Mouse (Mus musculus) C2C12 (cell line): Measurements from ENCODE around the gene Ankrd24. TPM values are rescaled to one million over a fixed set of nuclear protein-coding genes. Genes with fewer than 3 reads are reported as not detected.

Experiments
- H3K27me3 ChIP-seq: one replicate; pipeline ENCODE4 v1.6.1; 2011; ENCODE audit not compliant: control insufficient read depth, insufficient read depth, insufficient read length
- H3K36me3 ChIP-seq: one replicate; pipeline ENCODE4 v1.6.1; 2011; ENCODE audit not compliant: control insufficient read depth, insufficient read depth
- H3K4me3 ChIP-seq: one replicate; pipeline ENCODE4 v1.5.1; 2011; ENCODE audit warnings: mild to moderate bottlenecking, control low read depth; ENCODE audit not compliant: poor library complexity, insufficient read depth, severe bottlenecking
- H3K79me2 ChIP-seq: one replicate; pipeline ENCODE4 v1.6.1; 2011; ENCODE audit not compliant: control insufficient read depth, insufficient read depth
- H3K79me3 ChIP-seq: one replicate; pipeline ENCODE4 v1.6.1; 2011; ENCODE audit warnings: low read depth, control low read depth
- H3ac ChIP-seq: one replicate; pipeline ENCODE3; 2011; ENCODE audit warnings: low read depth; ENCODE audit not compliant: control insufficient read depth, insufficient read length
- CEBPB ChIP-seq: IDR thresholded peaks from one replicate; pipeline ENCODE4 v1.6.1; 2011; ENCODE audit warnings: low read depth, mild to moderate bottlenecking, control low read depth, moderate library complexity
- CTCF ChIP-seq: IDR thresholded peaks from one replicate; pipeline ENCODE4 v1.5.1; 2011; ENCODE audit not compliant: control insufficient read depth, insufficient read depth, insufficient read length
- FOSL1 ChIP-seq: IDR thresholded peaks from one replicate; pipeline ENCODE4 v1.8.0; 2011; ENCODE audit warnings: mild to moderate bottlenecking, low read length; ENCODE audit not compliant: poor library complexity, insufficient read depth, severe bottlenecking
- MAX ChIP-seq: IDR thresholded peaks from one replicate; pipeline ENCODE4 v1.6.1; 2011; ENCODE audit warnings: mild to moderate bottlenecking, control low read depth
- MYOD1 ChIP-seq: IDR thresholded peaks from one replicate; pipeline ENCODE4 v1.6.1; 2011; ENCODE audit warnings: low read depth; ENCODE audit not compliant: control insufficient read depth, insufficient read length
- MYOG ChIP-seq: IDR thresholded peaks from one replicate; pipeline ENCODE4 v1.6.1; 2011; ENCODE audit not compliant: control insufficient read depth, insufficient read length; ENCODE audit errors: extremely low read depth
- USF1 ChIP-seq: IDR thresholded peaks from one replicate; pipeline ENCODE4 v1.6.1; 2011; ENCODE audit warnings: low read depth, mild to moderate bottlenecking, control low read depth, moderate library complexity
- polyA plus RNA-seq: library from polyadenylated mRNA; unstranded; fragments of >200 nt; fragmentation: generic; extraction: Trizol; gene quantifications from one replicate; pipeline ENCODE4 v1.2.1, GENCODE M21; 2012; ENCODE audit warnings: missing spikeins

Ankrd24 gene
- polyA plus RNA-seq, 1 experiment, result 8.5 TPM

GRCm38 (mm10) chr10:81626101-81626993 lies 2.0 kb upstream of the Ankrd24 start:
- H3K79me2 ChIP-seq, result peaks cover 9% of the 10 kb centered on the region
- no peak overlapping the region for H3ac ChIP-seq
- peak overlapping the region; percentile 65 for H3K4me3 ChIP-seq
- no peaks in the 10 kb centered on the region for H3K79me3 ChIP-seq
- H3K27me3 ChIP-seq, result no peaks in the 10 kb centered on the region
- TF ChIP-seq USF1 (peak; percentile 90), MAX (no peak), FOSL1 (no peak), MYOD1 (no peak), CEBPB (no peak), CTCF (no peak)
- peaks cover 10% of the 10 kb centered on the region for H3K36me3 ChIP-seq

DNA sequence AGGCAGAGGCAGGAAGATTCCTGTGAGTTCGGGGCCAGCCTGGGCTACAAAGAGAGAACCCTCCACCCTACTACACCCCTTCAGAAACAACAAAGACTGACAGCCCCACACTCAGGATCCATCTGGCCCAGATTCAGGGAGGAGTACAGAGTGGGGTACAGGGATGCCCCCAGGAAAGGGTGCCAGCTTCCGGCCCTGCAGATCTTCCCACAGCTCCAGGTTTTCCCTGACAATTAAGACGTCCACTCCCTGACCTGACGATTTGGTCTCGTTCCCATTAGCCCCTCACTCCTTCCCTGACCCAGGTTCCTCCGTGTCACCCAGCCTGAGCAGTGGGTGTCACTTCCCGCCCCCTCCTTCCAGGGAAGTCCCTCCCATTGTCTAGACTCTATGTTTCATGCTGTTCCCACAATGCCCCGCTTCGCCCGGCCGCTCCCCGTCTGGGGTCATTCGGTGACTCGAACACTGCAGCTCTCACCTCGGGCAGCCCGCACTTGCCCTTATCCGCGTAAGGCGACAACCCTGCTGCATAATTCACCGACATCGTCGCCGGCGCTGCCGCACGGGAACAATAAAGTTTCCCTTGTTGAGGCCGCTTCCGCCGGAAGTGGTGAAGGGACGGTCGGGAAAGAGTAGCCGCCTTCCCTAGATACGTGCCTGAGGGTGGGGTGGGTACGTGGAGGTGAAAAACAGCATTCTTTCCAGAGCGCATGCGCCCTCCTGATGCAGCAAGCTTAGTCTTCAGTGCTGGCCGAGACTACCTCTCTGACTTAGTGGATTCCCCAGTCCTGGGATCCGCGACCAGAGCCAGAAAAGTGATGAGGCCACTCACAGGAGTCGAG lies 1.1 kb upstream of the Ankrd24 start, which contains the start of gene Sirt6:
Gene Sirt6 (minus strand): TSS at position 804 of the 842 bp plus-strand sequence.
- H3K79me3 ChIP-seq, result no peaks in the 10 kb centered on the region
- H3ac ChIP-seq, result peak within 1 kb of the TSS; percentile 63
- H3K4me3 ChIP-seq, result peak within 1 kb of the TSS; percentile 65
- TF ChIP-seq MAX, result peak; percentile 79
- no peak for TF ChIP-seq USF1
- TF ChIP-seq MYOG, result no peak
- TF ChIP-seq CTCF, result no peak
- TF ChIP-seq CEBPB, result no peak
- TF ChIP-seq FOSL1, result no peak
- no peaks in the 10 kb centered on the region for H3K27me3 ChIP-seq
- peaks cover 10% of the 10 kb centered on the region for H3K36me3 ChIP-seq
- H3K79me2 ChIP-seq, result peaks cover 9% of the 10 kb centered on the region

DNA sequence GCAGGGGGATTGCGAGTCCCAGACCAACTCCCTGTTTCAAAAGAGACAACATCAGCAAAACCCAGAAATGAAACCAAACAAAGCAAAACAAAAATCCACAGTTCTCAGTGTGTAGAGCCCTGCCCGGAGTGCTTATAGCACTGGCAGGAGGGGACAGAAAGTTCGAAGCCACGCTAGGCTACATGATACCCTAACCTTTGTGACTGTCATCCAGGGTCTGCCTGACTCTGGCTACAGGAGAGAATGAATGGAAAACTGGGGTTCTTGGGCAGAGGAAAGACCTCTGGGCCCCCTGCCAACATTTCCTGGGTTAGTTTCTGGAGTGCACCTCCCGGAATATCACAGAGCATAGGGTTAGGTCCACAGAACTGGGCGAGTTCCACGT lies 512 bp upstream of the Ankrd24 start:
- Histone ChIP-seq H3K4me3 (peak overlapping the region; percentile 65), H3K79me2 (peaks cover 9% of the 10 kb centered on the region)

GRCm38 (mm10) chr10:81633253-81634099 lies 5.1 kb downstream of the Ankrd24 start:
- Histone ChIP-seq H3K79me2 (no peaks in the 10 kb centered on the region), H3K36me3 (no peaks in the 10 kb centered on the region), H3K79me3 (no peaks in the 10 kb centered on the region), H3K4me3 (peak overlapping the region; percentile 11), H3ac (peak overlapping the region; percentile 0), H3K27me3 (peaks cover 2% of the 10 kb centered on the region)
- TF ChIP-seq MYOD1 (peak; percentile 63), MYOG (no peak)

More for the DNA sequence above, 512 bp upstream of the Ankrd24 start:
- no peaks in the 10 kb centered on the region for H3K27me3 ChIP-seq
- peak overlapping the region; percentile 52 for H3ac ChIP-seq
- H3K36me3 ChIP-seq, result peaks cover 10% of the 10 kb centered on the region
- H3K79me3 ChIP-seq, result no peaks in the 10 kb centered on the region
- TF ChIP-seq MYOG, result no peak
- TF ChIP-seq CTCF, result no peak
- TF ChIP-seq FOSL1, result no peak

- Histone ChIP-seq H3K79me2 (no peaks in the 10 kb centered on the region), H3ac (no peak overlapping the region), H3K79me3 (no peaks in the 10 kb centered on the region), H3K27me3 (peaks cover 3% of the 10 kb centered on the region), H3K4me3 (no peak overlapping the region), H3K36me3 (no peaks in the 10 kb centered on the region)
- TF ChIP-seq MYOG (no peak), CEBPB (no peak), FOSL1 (no peak), MAX (no peak), CTCF (no peak), MYOD1 (no peak), USF1 (no peak)
Observed at GRCm38 (mm10) chr10:81636338-81636737, 8.0 kb downstream of the Ankrd24 start.
